Comparison of ENCODE assay signal across 9 mouse cellular contexts in genomic region chr14:79658286-79658685, GRCm38 (mm10). TPM values are rescaled to one million over a fixed set of nuclear protein-coding genes. Genes with fewer than 3 reads are reported as not detected.
DNase-seq lines count a peak whose midpoint lies in the region; ATAC-seq and TF ChIP-seq lines count a peak whose summit lies in the region.
"Had no signal": no experiment of that assay in that cellular context is flagged by ENCODE, and none has a peak within 500 bp of the region (broad histone marks: within the 10 kb centered on the region; RNA-seq: fewer than 3 reads in every experiment).

No protein-coding gene starts in this region.

- no peak for TF ChIP-seq EP300 in liver, postnatal 0 days (IDR thresholded peaks at IDR 0.05; ENCODE audit: low read depth)

- peaks cover 6% of the 10 kb centered on the region for H3K4me1 ChIP-seq in embryonic facial prominence, embryonic 15.5 days
- peaks cover 6% of the 10 kb centered on the region for H3K4me1 ChIP-seq in liver, postnatal 0 days (ENCODE audit: insufficient read depth)
- H3K4me1 ChIP-seq in kidney, embryonic 15.5 days, result peaks cover 19% of the 10 kb centered on the region

- H3K36me3 ChIP-seq in embryonic facial prominence, embryonic 15.5 days, result no peaks in the 10 kb centered on the region
- no peaks in the 10 kb centered on the region for H3K36me3 ChIP-seq in liver, postnatal 0 days (replicated peaks; ENCODE audit: insufficient read depth, low read length)
- H3K36me3 ChIP-seq in kidney, embryonic 15.5 days, result no peaks in the 10 kb centered on the region
- H3K36me3 ChIP-seq: midbrain, embryonic 12.5 days had no signal

- no peak for TF ChIP-seq CTCF in liver, postnatal 0 days (IDR thresholded peaks at IDR 0.05; ENCODE audit: low read depth)

- WGBS in embryonic facial prominence, embryonic 15.5 days, result 56% methylated on average over 5 of the region's 5 CpGs
- 64% methylated on average over 5 of the region's 5 CpGs for WGBS in liver, postnatal 0 days (ENCODE audit: insufficient replicate concordance)
- 70% methylated on average over 5 of the region's 5 CpGs for WGBS in kidney, embryonic 15.5 days

- H3K9me3 ChIP-seq in embryonic facial prominence, embryonic 15.5 days (replicated peaks), result no peaks in the 10 kb centered on the region
- no peaks in the 10 kb centered on the region for H3K9me3 ChIP-seq in liver, postnatal 0 days (ENCODE audit: low read length)
- no peaks in the 10 kb centered on the region for H3K9me3 ChIP-seq in kidney, embryonic 15.5 days (replicated peaks)
- H3K9me3 ChIP-seq: midbrain, embryonic 12.5 days had no signal

- no peak overlapping the region for H3K9ac ChIP-seq in embryonic facial prominence, embryonic 15.5 days
- H3K9ac ChIP-seq in liver, postnatal 0 days (replicated peaks), result no peak overlapping the region
- H3K9ac ChIP-seq in kidney, embryonic 15.5 days, result no peak overlapping the region
- H3K9ac ChIP-seq: midbrain, embryonic 12.5 days had no signal

- ATAC-seq in embryonic facial prominence, embryonic 15.5 days (ENCODE audit: insufficient number of reproducible peaks, low FRiP score, low TSS enrichment, low read depth), result no peak
- no peak for ATAC-seq in liver, postnatal 0 days
- no peak for ATAC-seq in kidney, embryonic 15.5 days (replicated peaks; ENCODE audit: low FRiP score)

- H3K4me2 ChIP-seq in embryonic facial prominence, embryonic 15.5 days (replicated peaks), result no peak overlapping the region
- no peak overlapping the region for H3K4me2 ChIP-seq in liver, postnatal 0 days (ENCODE audit: low read depth, low read length)
- H3K4me2 ChIP-seq in kidney, embryonic 15.5 days, result no peak overlapping the region
- H3K4me2 ChIP-seq: midbrain, embryonic 12.5 days had no signal

- DNase-seq in cerebellum, adult 11-12 months, result peak; percentile 21
- peak; percentile 56 for DNase-seq in heart, postnatal 25 days (ENCODE audit: low spot score)
- DNase-seq in left cerebral cortex, postnatal 14 days (ENCODE audit: low spot score in 2 of 2), result peak; percentile 52 to 54
- DNase-seq in adipocyte (ENCODE audit: low spot score), result no peak
- no peak for DNase-seq in kidney, postnatal 10 days
- DNase-seq in liver, postnatal 0 days, result no peak

- no peak overlapping the region for H3K4me3 ChIP-seq in embryonic facial prominence, embryonic 15.5 days (replicated peaks)
- H3K4me3 ChIP-seq in liver, postnatal 0 days (ENCODE audit: low read depth, low read length), result no peak overlapping the region
- no peak overlapping the region for H3K4me3 ChIP-seq in kidney, embryonic 15.5 days (replicated peaks)
- H3K4me3 ChIP-seq: midbrain, embryonic 12.5 days had no signal

- H3K27ac ChIP-seq in embryonic facial prominence, embryonic 15.5 days (replicated peaks), result peak overlapping the region; percentile 48
- no peak overlapping the region for H3K27ac ChIP-seq in liver, postnatal 0 days (ENCODE audit: low read depth)
- no peak overlapping the region for H3K27ac ChIP-seq in kidney, embryonic 15.5 days
- H3K27ac ChIP-seq: midbrain, embryonic 12.5 days had no signal

- H3K27me3 ChIP-seq in embryonic facial prominence, embryonic 15.5 days, result peaks cover 6% of the 10 kb centered on the region
- H3K27me3 ChIP-seq in liver, postnatal 0 days (ENCODE audit: insufficient read depth, low read length), result 0 out of 2 replicates have a peak, but pooled peaks cover 5% of the 10 kb centered on the region
- peaks cover 16% of the 10 kb centered on the region; the same call in 1 of the 2 replicates for H3K27me3 ChIP-seq in kidney, embryonic 15.5 days

- intact Hi-C loops in heart, postnatal 25 days (cut with DNase I), result loop anchor here (2.0 kb wide), 1 partner anchor 37 kb away; no protein-coding TSS in a partner anchor
- intact Hi-C loops in left cerebral cortex, postnatal 14 days (cut with DNase I), result loop anchor here (10.0 kb wide), 1 partner anchor 107 kb away; no protein-coding TSS in a partner anchor

RNA-seq across cellular contexts. Expression of gene Cnmd, which starts 3.7 kb away (rescaled TPM):
- polyA plus RNA-seq in embryonic facial prominence, embryonic 15.5 days (2015; fragmentation: Nextera tagmentation; extraction: Ambion mirVana), result 84.7 and 137 TPM in 2 replicates
- under 1 TPM; 0.62 to 0.81 TPM for total RNA-seq in heart, postnatal 25 days (2021)
- 1 to 10 TPM; 1.1 to 1.2 TPM for total RNA-seq in left cerebral cortex, postnatal 14 days (2021)
- polyA plus RNA-seq in liver, postnatal 0 days (2015; fragmentation: Nextera tagmentation; extraction: Ambion mirVana), result 0.12 and 0.23 TPM in 2 replicates
- 2.4 and 2.9 TPM in 2 replicates for polyA plus RNA-seq in kidney, embryonic 15.5 days (2015; fragmentation: Nextera tagmentation; extraction: Ambion mirVana)

Comparison
In these comparisons a context has a peak if more than half of its experiments do, and no peak if none do; other contexts are left out.
1. DNase-seq: peak in cerebellum, adult 11-12 months (single experiment), heart, postnatal 25 days (single experiment) and left cerebral cortex, postnatal 14 days (2 of 2); none in adipocyte (single experiment), kidney, postnatal 10 days (single experiment) and liver, postnatal 0 days (single experiment).
2. RNA of gene Cnmd, which starts 3.7 kb away (polyA plus RNA-seq): 84.7 to 137 TPM in embryonic facial prominence, embryonic 15.5 days; 2.4 to 2.9 TPM in kidney, embryonic 15.5 days and 0.12 to 0.23 TPM in liver, postnatal 0 days; every median in the first group is over 10 times any median in the second.